Mouse (Mus musculus): ENCODE results near the gene Stk17b.

Gene Stk17b

GRCm38 (mm10) chr1:53784721-53785418 lies at the start of gene Stk17b:
Stk17b (minus strand) TSS chr1:53785224.
- DNase-seq (ENCODE audit: low read depth in 2 of 2, low spot score in 2 of 2): peak; percentile 75 to 83

GRCm38 (mm10) chr1:53830286-53830685 lies 45.3 kb upstream of the Stk17b start:
- no peak for DNase-seq (ENCODE audit: low read depth in 2 of 2, low spot score in 2 of 2)

- DNase-seq (ENCODE audit: low read depth in 2 of 2, low spot score in 2 of 2): no peak
These were observed 44.1 kb upstream of the Stk17b start for GRCm38 (mm10) chr1:53829089-53829488.

- peak in 1 of 2 experiments; percentile 28 for DNase-seq (ENCODE audit: low read depth in 2 of 2, low spot score in 2 of 2)
These were observed 39.7 kb upstream of the Stk17b start for GRCm38 (mm10) chr1:53824446-53825337.

GRCm38 (mm10) chr1:53823687-53824445 lies 38.8 kb upstream of the Stk17b start:
- DNase-seq (ENCODE audit: low read depth in 2 of 2, low spot score in 2 of 2): peak; percentile 57 to 71

GRCm38 (mm10) chr1:53821983-53822382 lies 37.0 kb upstream of the Stk17b start:
- no peak for DNase-seq (ENCODE audit: low read depth in 2 of 2, low spot score in 2 of 2)

- DNase-seq (ENCODE audit: low read depth in 2 of 2, low spot score in 2 of 2): no peak
These were observed 35.1 kb upstream of the Stk17b start for GRCm38 (mm10) chr1:53820041-53820632.

GRCm38 (mm10) chr1:53818072-53818862 lies 33.2 kb upstream of the Stk17b start:
- DNase-seq (ENCODE audit: low read depth in 2 of 2, low spot score in 2 of 2): no peak

GRCm38 (mm10) chr1:53816353-53816752 lies 31.3 kb upstream of the Stk17b start:
- no peak for DNase-seq (ENCODE audit: low read depth in 2 of 2, low spot score in 2 of 2)

- no peak for DNase-seq (ENCODE audit: low read depth in 2 of 2, low spot score in 2 of 2)
These were observed 29.2 kb upstream of the Stk17b start for GRCm38 (mm10) chr1:53814077-53814705.

GRCm38 (mm10) chr1:53811919-53812318 lies 26.9 kb upstream of the Stk17b start:
- DNase-seq (ENCODE audit: low read depth in 2 of 2, low spot score in 2 of 2): no peak

- DNase-seq (ENCODE audit: low read depth in 2 of 2, low spot score in 2 of 2): no peak
These were observed 23.2 kb upstream of the Stk17b start for GRCm38 (mm10) chr1:53808229-53808628.

GRCm38 (mm10) chr1:53797811-53798210 lies 12.8 kb upstream of the Stk17b start:
- peak in 1 of 2 experiments; percentile 33 for DNase-seq (ENCODE audit: low read depth in 2 of 2, low spot score in 2 of 2)

- peak in 1 of 2 experiments; percentile 29 for DNase-seq (ENCODE audit: low read depth in 2 of 2, low spot score in 2 of 2)
These were observed 12.1 kb upstream of the Stk17b start for GRCm38 (mm10) chr1:53797074-53797473.

- DNase-seq (ENCODE audit: low read depth in 2 of 2, low spot score in 2 of 2): no peak
These were observed 11.2 kb upstream of the Stk17b start for GRCm38 (mm10) chr1:53796271-53796670.

GRCm38 (mm10) chr1:53795591-53795990 lies 10.6 kb upstream of the Stk17b start:
- no peak for DNase-seq (ENCODE audit: low read depth in 2 of 2, low spot score in 2 of 2)

- DNase-seq (ENCODE audit: low read depth in 2 of 2, low spot score in 2 of 2): no peak
These were observed 10.1 kb upstream of the Stk17b start for GRCm38 (mm10) chr1:53795081-53795480.

- no peak for DNase-seq (ENCODE audit: low read depth in 2 of 2, low spot score in 2 of 2)
These were observed 9.3 kb upstream of the Stk17b start for GRCm38 (mm10) chr1:53794279-53794678.

GRCm38 (mm10) chr1:53791343-53791742 lies 6.3 kb upstream of the Stk17b start:
- peak; percentile 70 to 80 for DNase-seq (ENCODE audit: low read depth in 2 of 2, low spot score in 2 of 2)

GRCm38 (mm10) chr1:53784291-53784720 lies 718 bp downstream of the Stk17b start:
- peak; percentile 62 to 74 for DNase-seq (ENCODE audit: low read depth in 2 of 2, low spot score in 2 of 2)
